Mouse (Mus musculus): ENCODE measurements at regions not wholly inside any gene's neighbourhood (a gene's known extent, or its start where the extent isn't known, plus 50 kb on each side); places are given as distances from the start of the nearest gene placed in this dataset.
A peak's percentile ranks its signal among the peaks of the same experiment; 100 is the strongest.

GRCm38 (mm10) chr3:145207071-145207470 lies 85.2 kb upstream of the Col24a1 start:
- DNase-seq (ENCODE audit: low spot score in 2 of 2) = no peak

GRCm38 (mm10) chr3:145210166-145210565 lies 82.1 kb upstream of the Col24a1 start:
- DNase-seq (ENCODE audit: low spot score in 2 of 2) = no peak

GRCm38 (mm10) chr3:145216987-145217515 lies 75.2 kb upstream of the Col24a1 start:
- peak in 1 of 2 experiments; percentile 11 for DNase-seq (ENCODE audit: low spot score in 2 of 2)

- no peak for DNase-seq (ENCODE audit: low spot score in 2 of 2)
These were observed 69.3 kb upstream of the Col24a1 start for GRCm38 (mm10) chr3:145222922-145223321.

- DNase-seq (ENCODE audit: low spot score in 2 of 2) = no peak
These were observed 68.2 kb upstream of the Col24a1 start for GRCm38 (mm10) chr3:145224040-145224439.

GRCm38 (mm10) chr3:145230721-145231120 lies 61.6 kb upstream of the Col24a1 start:
- DNase-seq (ENCODE audit: low spot score in 2 of 2) = no peak

GRCm38 (mm10) chr3:145242138-145242537 lies 50.1 kb upstream of the Col24a1 start:
- DNase-seq (ENCODE audit: low spot score in 2 of 2) = no peak
